Mouse (Mus musculus) bone marrow, adult 2 months (tissue): ENCODE results near the gene Mrpl37.

Experiments used
- CTCF ChIP-seq: fragments of 200-500 bp; IDR thresholded peaks from 2 replicates; pipeline ENCODE4 v1.5.1; 2011; ENCODE audit warnings: low read length, control low read depth; ENCODE audit not compliant: control insufficient read depth, insufficient read depth
- POLR2A ChIP-seq: fragments of 200-500 bp; IDR thresholded peaks from 2 replicates; pipeline ENCODE4 v1.6.1; 2011; ENCODE audit warnings: low read depth, mild to moderate bottlenecking, control low read depth, low read length, borderline replicate concordance; ENCODE audit not compliant: control insufficient read depth

DNA sequence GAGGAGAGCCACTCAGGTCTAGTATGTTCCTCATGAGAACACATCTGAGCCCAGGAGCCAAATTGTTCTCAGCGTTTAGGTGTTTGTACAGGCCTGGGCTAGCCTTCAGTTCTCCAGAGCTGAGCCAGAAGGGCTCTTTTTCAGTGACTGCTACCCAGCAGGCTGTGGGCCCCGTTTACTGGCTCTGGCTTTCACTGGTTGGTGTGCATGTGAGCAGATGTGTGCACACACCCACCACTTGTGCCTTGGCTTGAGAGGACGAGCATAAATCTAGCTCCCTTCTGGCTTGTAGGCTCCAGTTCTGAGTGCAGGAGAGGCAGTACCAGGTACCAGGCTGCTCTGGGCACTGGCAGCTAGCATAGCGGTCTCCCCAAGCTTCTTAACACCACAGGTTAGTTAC is 28.4 kb downstream of the Mrpl37 start:
- TF ChIP-seq CTCF (no peak), POLR2A (no peak)
